Mouse (Mus musculus) hindbrain, embryonic 16.5 days (tissue): Measurements from ENCODE around the gene Eef2. TPM values are rescaled to one million over a fixed set of nuclear protein-coding genes. Genes with fewer than 3 reads are reported as not detected.
"Not testable (repeated sequence)": the region's sequence is repeated elsewhere in the genome, so short reads cannot be mapped to it uniquely, and the experiment has no call there.

ENCODE experiments used
- ATAC-seq: fragments of 200-750 bp; cut with Nextera tagmentation; 2 replicates; pipeline ENCODE4 v1.8.0; 2017; ENCODE audit warnings: moderate TSS enrichment, moderate library complexity
- H3K27ac ChIP-seq: fragments of 300-500 bp; sonication (generic); 2 replicates; pipeline ENCODE4 v1.5.1; 2014; ENCODE audit warnings: low read depth, mild to moderate bottlenecking, control low read depth, low read length, moderate library complexity
- H3K27me3 ChIP-seq: fragments of 300-500 bp; sonication (generic); replicated peaks from 2 replicates; pipeline ENCODE4 v1.6.1; 2014; ENCODE audit warnings: low read length; ENCODE audit not compliant: control insufficient read depth, insufficient read depth
- H3K36me3 ChIP-seq: fragments of 300-500 bp; sonication (generic); 2 replicates; pipeline ENCODE4 v1.6.1; 2014; ENCODE audit warnings: mild to moderate bottlenecking, low read length, moderate library complexity, mixed read lengths; ENCODE audit not compliant: control insufficient read depth, insufficient read depth
- H3K4me1 ChIP-seq: fragments of 300-500 bp; sonication (generic); 2 replicates; pipeline ENCODE4 v1.6.1; 2014; ENCODE audit warnings: low read depth, low read length; ENCODE audit not compliant: control insufficient read depth, insufficient read depth
- H3K4me2 ChIP-seq: fragments of 300-500 bp; sonication (generic); 2 replicates; pipeline ENCODE4 v1.6.1; 2014; ENCODE audit warnings: mild to moderate bottlenecking, low read length, control low read depth, moderate library complexity
- H3K4me3 ChIP-seq: fragments of 300-500 bp; sonication (generic); 2 replicates; pipeline ENCODE4 v1.5.1; 2014; ENCODE audit warnings: mild to moderate bottlenecking, low read length, control low read depth, moderate library complexity
- H3K9ac ChIP-seq: fragments of 300-500 bp; sonication (generic); 2 replicates; pipeline ENCODE4 v1.6.1; 2014; ENCODE audit warnings: low read depth, mild to moderate bottlenecking, control low read depth, low read length, moderate library complexity
- H3K9me3 ChIP-seq: fragments of 300-500 bp; sonication (generic); 2 replicates; pipeline ENCODE4 v1.6.1; 2014; ENCODE audit warnings: mild to moderate bottlenecking, low read length, moderate library complexity; ENCODE audit not compliant: control insufficient read depth
- WGBS: fragments of 180-500 bp; shearing (Covaris S2); extraction: QIAGEN DNeasy Blood & Tissue Kit; methylation state at CpG from one replicate; pipeline ENCODE4 v1.1.7; 2014; 5-methylcytosine and 5-hydroxymethylcytosine counted together
- polyA plus RNA-seq: library from polyadenylated mRNA; unstranded; fragments of >200 nt; fragmentation: Nextera tagmentation; extraction: Ambion mirVana; gene quantifications from 2 replicates; pipeline ENCODE4 v1.2.1, GENCODE M21; 2015

The Eef2 gene
- polyA plus RNA-seq, 1 experiment from 2014 or later = 525 TPM

GRCm38 (mm10) chr10:81165118-81165517 lies 11.3 kb upstream of the Eef2 start:
- no peak for ATAC-seq
- Histone ChIP-seq H3K4me3 (no peak overlapping the region), H3K4me1 (peaks cover 18% of the 10 kb centered on the region), H3K27ac (no peak overlapping the region), H3K9ac (no peak overlapping the region), H3K4me2 (no peak overlapping the region), H3K9me3 (no peaks in the 10 kb centered on the region), H3K36me3 (peaks cover 14% of the 10 kb centered on the region; the same call in 1 of the 2 replicates), H3K27me3 (no peaks in the 10 kb centered on the region)
- 77% methylated on average over 8 of the region's 8 CpGs for WGBS

GRCm38 (mm10) chr10:81167200-81168086 lies 9.0 kb upstream of the Eef2 start, which contains the start of gene Pias4:
TSS of gene Pias4 (minus strand) at chr10:81167923.
- H3K4me1 ChIP-seq = peaks cover 18% of the 10 kb centered on the region
- 0% methylated on average over 59 of the region's 64 CpGs for WGBS
- H3K4me2 ChIP-seq = peak within 1 kb of the TSS; percentile 94
- no peaks in the 10 kb centered on the region for H3K9me3 ChIP-seq
- H3K36me3 ChIP-seq = peaks cover 5% of the 10 kb centered on the region; the same call in 1 of the 2 replicates
- no peaks in the 10 kb centered on the region for H3K27me3 ChIP-seq
- peak within 1 kb of the TSS; percentile 80 for H3K27ac ChIP-seq
- ATAC-seq = peak; percentile 86
- peak within 1 kb of the TSS; percentile 85 for H3K9ac ChIP-seq
- peak within 1 kb of the TSS; percentile 81 for H3K4me3 ChIP-seq

GRCm38 (mm10) chr10:81168087-81168431 lies 8.4 kb upstream of the Eef2 start:
- peak overlapping the region; percentile 80 for H3K27ac ChIP-seq
- H3K4me2 ChIP-seq = peak overlapping the region; percentile 94
- H3K36me3 ChIP-seq = peaks cover 5% of the 10 kb centered on the region; the same call in 1 of the 2 replicates
- peak overlapping the region; percentile 40 for H3K4me3 ChIP-seq
- no peaks in the 10 kb centered on the region for H3K9me3 ChIP-seq
- WGBS = 5% methylated on average over 5 of the region's 5 CpGs
- H3K9ac ChIP-seq = peak overlapping the region; percentile 64
- H3K4me1 ChIP-seq = peaks cover 21% of the 10 kb centered on the region
- no peaks in the 10 kb centered on the region for H3K27me3 ChIP-seq
- peak; percentile 49 for ATAC-seq

GRCm38 (mm10) chr10:81168521-81169244 lies 7.7 kb upstream of the Eef2 start:
- 6% methylated on average over 29 of the region's 29 CpGs for WGBS
- H3K4me3 ChIP-seq = peak overlapping the region; percentile 40
- peak overlapping the region; percentile 64 for H3K9ac ChIP-seq
- peak overlapping the region; percentile 94 for H3K4me2 ChIP-seq
- peak; percentile 44 for ATAC-seq
- H3K4me1 ChIP-seq = peaks cover 26% of the 10 kb centered on the region
- no peaks in the 10 kb centered on the region for H3K9me3 ChIP-seq
- peaks cover under 1% of the 10 kb centered on the region; the same call in 1 of the 2 replicates for H3K36me3 ChIP-seq
- no peaks in the 10 kb centered on the region for H3K27me3 ChIP-seq
- peak overlapping the region; percentile 80 for H3K27ac ChIP-seq

GRCm38 (mm10) chr10:81169411-81169900 lies 7.0 kb upstream of the Eef2 start:
- not testable (repeated sequence) for H3K9ac ChIP-seq, H3K36me3 ChIP-seq, ATAC-seq, H3K4me3 ChIP-seq, H3K27me3 ChIP-seq, H3K9me3 ChIP-seq, H3K27ac ChIP-seq
- Histone ChIP-seq H3K4me2 (peak overlapping the region; percentile 0; the same call in 1 of the 2 replicates), H3K4me1 (peaks cover 34% of the 10 kb centered on the region)
- WGBS = 39% methylated on average over 6 of the region's 14 CpGs

- peaks cover 42% of the 10 kb centered on the region for H3K4me1 ChIP-seq
These were observed 3.3 kb upstream of the Eef2 start for GRCm38 (mm10) chr10:81173132-81173531.

GRCm38 (mm10) chr10:81174617-81175344 lies 1.6 kb upstream of the Eef2 start:
- peaks cover 45% of the 10 kb centered on the region for H3K4me1 ChIP-seq
- peak overlapping the region; percentile 38 for H3K4me3 ChIP-seq
- H3K9ac ChIP-seq = peak overlapping the region; percentile 72
- peak overlapping the region; percentile 67 for H3K4me2 ChIP-seq
- WGBS = 2% methylated on average over 29 of the region's 29 CpGs
- peak; percentile 70 for ATAC-seq
- H3K36me3 ChIP-seq = peaks cover 22% of the 10 kb centered on the region
- no peaks in the 10 kb centered on the region for H3K27me3 ChIP-seq
- H3K27ac ChIP-seq = peak overlapping the region; percentile 93
- no peaks in the 10 kb centered on the region for H3K9me3 ChIP-seq

More at GRCm38 (mm10) chr10:81173132-81173531, 3.3 kb upstream of the Eef2 start:
- Histone ChIP-seq H3K36me3 (peaks cover 6% of the 10 kb centered on the region; the same call in 1 of the 2 replicates), H3K4me3 (peak overlapping the region; percentile 14), H3K27ac (peak overlapping the region; percentile 85), H3K27me3 (no peaks in the 10 kb centered on the region), H3K4me2 (peak overlapping the region; percentile 55), H3K9me3 (no peaks in the 10 kb centered on the region), H3K9ac (peak overlapping the region; percentile 63)
- peak; percentile 12 for ATAC-seq
- WGBS = 6% methylated on average over 21 of the region's 21 CpGs

- Histone ChIP-seq H3K4me3 (peak overlapping the region; percentile 38), H3K36me3 (peaks cover 27% of the 10 kb centered on the region), H3K4me2 (peak overlapping the region; percentile 67), H3K27ac (peak overlapping the region; percentile 93), H3K4me1 (peaks cover 45% of the 10 kb centered on the region), H3K9ac (peak overlapping the region; percentile 72)
- not testable (repeated sequence) for ATAC-seq, H3K27me3 ChIP-seq, H3K9me3 ChIP-seq
- WGBS = 10% methylated on average over 4 of the region's 4 CpGs
These were observed 1.1 kb upstream of the Eef2 start for GRCm38 (mm10) chr10:81175345-81175701.
